Mouse (Mus musculus): ENCODE data around the gene Igfn1.

DNA sequence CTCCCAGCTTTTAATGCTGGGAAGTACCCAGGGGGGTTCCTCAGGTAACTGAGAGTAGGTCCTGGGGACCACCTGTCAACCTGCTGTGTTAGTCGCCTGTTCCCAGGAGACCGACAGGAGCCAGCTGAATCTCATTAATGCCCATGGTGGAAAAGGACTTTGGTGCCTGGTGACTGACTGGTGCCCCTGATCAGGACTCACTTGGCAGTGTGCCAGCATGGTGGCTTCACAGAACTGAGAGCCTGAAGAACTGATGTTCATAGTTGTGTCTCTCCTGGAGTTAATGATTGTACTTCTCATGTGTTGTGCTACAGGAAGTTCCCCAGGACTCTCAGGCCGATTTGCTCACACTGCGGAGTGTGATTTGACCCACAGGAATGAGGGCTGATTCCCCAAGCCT, 12.7 kb downstream of the Igfn1 start:
- TF ChIP-seq CTCF (IDR thresholded peaks at IDR 0.05; ENCODE audit: borderline replicate concordance, extremely low read depth, insufficient read depth, insufficient read length) (no peak), POLR2A (IDR thresholded peaks at IDR 0.05; ENCODE audit: borderline replicate concordance, extremely low read depth, insufficient read depth, insufficient read length, poor library complexity, severe bottlenecking) (no peak)
